Mouse (Mus musculus): Measurements from ENCODE around the gene Pdhb.
"Not testable (repeated sequence)": the region's sequence is repeated elsewhere in the genome, so short reads cannot be mapped to it uniquely, and the experiment has no call there.

GRCm38 (mm10) chr14:8173542-8174250, 871 bp upstream of the Pdhb start:
- TF ChIP-seq POLR2A (IDR thresholded peaks at IDR 0.05; ENCODE audit: low read depth, low read length); CTCF (IDR thresholded peaks at IDR 0.05; ENCODE audit: extremely low read depth, insufficient read length, insufficient replicate concordance, low read depth, low read length): not testable (repeated sequence)
